Mouse (Mus musculus) cortical plate, adult 2 months (tissue): ENCODE data around the gene Fam19a5.

ENCODE experiments used
- CTCF ChIP-seq: fragments of 200-500 bp; IDR thresholded peaks from 2 replicates; pipeline ENCODE4 v1.5.1; 2011; ENCODE audit warnings: mild to moderate bottlenecking, control low read depth, low read length; ENCODE audit not compliant: insufficient read depth; ENCODE audit errors: extremely low read depth
- POLR2A ChIP-seq: fragments of 200-500 bp; IDR thresholded peaks from 2 replicates; pipeline ENCODE4 v1.6.1; 2011; ENCODE audit warnings: mild to moderate bottlenecking, low read length, control low read depth; ENCODE audit not compliant: insufficient read depth; ENCODE audit errors: extremely low read depth

DNA sequence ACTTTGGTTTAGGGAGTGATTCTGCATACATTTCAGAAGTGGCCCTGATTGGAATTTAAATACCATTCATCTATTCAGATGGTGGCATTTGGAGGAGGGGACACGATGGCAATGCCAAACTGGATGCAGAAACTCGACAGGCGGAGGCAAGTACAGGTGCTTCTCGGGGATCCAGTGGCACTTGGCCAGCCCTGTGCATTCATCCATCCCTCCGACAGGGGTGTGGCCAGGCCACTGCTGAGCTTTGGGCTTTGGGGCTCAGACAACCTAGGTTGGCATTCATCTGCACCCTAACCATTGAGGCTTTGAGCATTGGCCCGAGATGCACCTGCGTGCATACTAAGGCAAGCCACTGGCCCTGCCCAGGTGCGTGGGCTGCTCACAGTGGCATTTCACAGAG lies 52.6 kb downstream of the Fam19a5 start:
- TF ChIP-seq CTCF (no peak), POLR2A (no peak)
